Mouse (Mus musculus) liver, postnatal 0 days (tissue): ENCODE data around the gene Rsad1. TPM values are rescaled to one million over a fixed set of nuclear protein-coding genes. Genes with fewer than 3 reads are reported as not detected.
A peak's percentile ranks its signal among the peaks of the same experiment; 100 is the strongest.

Experiments
- ATAC-seq: fragments of 200-750 bp; cut with Nextera tagmentation; 2 replicates; pipeline ENCODE4 v1.8.0; 2017; ENCODE audit warnings: mild to moderate bottlenecking, moderate library complexity
- DNase-seq: peaks from one replicate; pipeline ENCODE4 v3.0.0-alpha.2; 2016
- H3K27ac ChIP-seq: fragments of 300-500 bp; sonication (generic); 2 replicates; pipeline ENCODE4 v1.5.1; 2014; ENCODE audit warnings: antibody characterized with exemption, moderate library complexity, mild to moderate bottlenecking, low read depth
- H3K27me3 ChIP-seq: fragments of 300-500 bp; sonication (generic); 2 replicates; pipeline ENCODE4 v1.6.1; 2014; ENCODE audit warnings: low read length, control low read depth, mixed read lengths; ENCODE audit not compliant: insufficient read depth
- H3K36me3 ChIP-seq: fragments of 300-500 bp; sonication (generic); replicated peaks from 2 replicates; pipeline ENCODE4 v1.6.1; 2014; ENCODE audit warnings: mild to moderate bottlenecking, control low read depth, low read length, moderate library complexity, mixed read lengths; ENCODE audit not compliant: insufficient read depth
- H3K4me1 ChIP-seq: fragments of 300-500 bp; sonication (generic); 2 replicates; pipeline ENCODE4 v1.6.1; 2014; ENCODE audit warnings: antibody characterized with exemption, mild to moderate bottlenecking, control low read depth; ENCODE audit not compliant: insufficient read depth
- H3K4me2 ChIP-seq: fragments of 300-500 bp; sonication (generic); 2 replicates; pipeline ENCODE4 v1.6.1; 2014; ENCODE audit warnings: low read depth, mild to moderate bottlenecking, low read length, moderate library complexity, mixed read lengths
- H3K4me3 ChIP-seq: fragments of 300-500 bp; sonication (generic); 2 replicates; pipeline ENCODE4 v1.5.1; 2014; ENCODE audit warnings: low read depth, low read length
- H3K9ac ChIP-seq: fragments of 300-500 bp; sonication (generic); replicated peaks from 2 replicates; pipeline ENCODE4 v1.6.1; 2014; ENCODE audit warnings: mild to moderate bottlenecking, moderate library complexity
- H3K9me3 ChIP-seq: fragments of 300-500 bp; sonication (generic); 2 replicates; pipeline ENCODE4 v1.6.1; 2016; ENCODE audit warnings: mild to moderate bottlenecking, control low read depth, low read length, mixed read lengths
- CTCF ChIP-seq: sonication (generic); IDR thresholded peaks from 2 replicates; pipeline ENCODE4 v1.5.1; 2016; ENCODE audit warnings: antibody characterized with exemption, low read depth
- EP300 ChIP-seq: IDR thresholded peaks from 2 replicates; pipeline ENCODE4 v1.6.1; 2016; ENCODE audit warnings: antibody characterized with exemption, low read depth, mild to moderate bottlenecking
- WGBS: fragments of 180-500 bp; shearing (Covaris S2); extraction: QIAGEN DNeasy Blood & Tissue Kit; methylation state at CpG from one replicate; pipeline ENCODE4 v1.1.7; 2014; ENCODE audit not compliant: insufficient replicate concordance; 5-methylcytosine and 5-hydroxymethylcytosine counted together
- polyA plus RNA-seq: library from polyadenylated mRNA; unstranded; fragments of >200 nt; fragmentation: Nextera tagmentation; extraction: Ambion mirVana; gene quantifications from 2 replicates; pipeline ENCODE4 v1.2.1, GENCODE M21; 2015

The Rsad1 gene
- polyA plus RNA-seq, 1 experiment from 2014 or later: 1.9 TPM

DNA sequence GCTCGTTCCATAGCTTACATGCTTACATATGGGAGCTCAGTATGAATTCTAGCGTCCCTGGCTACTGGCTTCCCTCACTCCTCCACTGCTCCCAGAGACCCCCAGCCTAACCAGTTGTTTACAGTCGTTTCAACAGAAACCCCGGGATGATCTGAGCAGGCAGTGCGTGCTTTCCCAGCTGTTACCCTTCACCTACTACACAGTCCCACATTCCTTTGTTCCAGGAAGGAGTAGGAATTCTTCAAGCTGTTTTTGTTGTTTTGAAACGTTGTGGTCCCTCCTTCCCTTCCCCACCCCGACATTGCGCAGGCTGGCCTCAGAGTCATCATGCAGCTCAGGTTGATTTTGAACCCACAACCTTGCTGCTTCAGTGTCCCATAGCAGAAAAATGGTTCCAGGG lies 48.7 kb downstream of the Rsad1 start:
- no peak overlapping the region; the same call in 1 of the 2 replicates for H3K4me2 ChIP-seq
- H3K36me3 ChIP-seq: no peaks in the 10 kb centered on the region
- ATAC-seq (peak; percentile 15; the same call in 1 of the 2 replicates), DNase-seq (no peak)
- no peak overlapping the region for H3K4me3 ChIP-seq
- H3K27me3 ChIP-seq: peaks cover 41% of the 10 kb centered on the region
- no peak overlapping the region for H3K9ac ChIP-seq
- TF ChIP-seq CTCF (no peak), EP300 (no peak)
- no peaks in the 10 kb centered on the region for H3K9me3 ChIP-seq
- no peak overlapping the region for H3K27ac ChIP-seq
- peaks cover 7% of the 10 kb centered on the region; the same call in 1 of the 2 replicates for H3K4me1 ChIP-seq
- WGBS: 39% methylated on average over 8 of the region's 8 CpGs

DNA sequence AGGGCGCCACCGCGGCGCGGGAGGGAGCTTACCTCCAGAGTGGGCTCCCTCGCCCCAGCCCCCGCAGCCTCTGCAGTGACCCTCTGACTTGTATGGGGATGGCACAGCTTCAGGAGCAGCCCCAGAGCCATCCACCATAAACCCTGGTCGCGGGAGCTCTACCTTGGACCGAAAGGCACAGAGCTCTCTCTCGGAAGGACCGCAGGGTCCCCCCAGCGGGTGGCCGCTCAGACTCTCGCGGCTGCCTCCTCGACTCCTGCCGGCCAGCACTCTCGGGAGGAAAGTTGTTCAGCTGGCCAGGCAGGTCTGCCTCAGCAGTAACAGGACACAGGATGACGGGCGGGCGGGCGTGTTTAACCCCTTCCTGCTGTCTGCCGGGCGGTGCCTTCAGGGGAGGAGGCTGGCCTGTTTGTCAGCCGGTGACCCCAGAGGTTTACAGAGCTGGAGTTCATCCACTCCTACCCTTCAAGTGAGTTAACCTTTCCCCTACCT lies 49.3 kb downstream of the Rsad1 start, which contains the start of gene Epn3:
TSS of gene Epn3 (minus strand) at position 314 of the 492 bp plus-strand sequence.
- Histone ChIP-seq H3K4me2 (peak within 1 kb of the TSS; percentile 54), H3K27ac (no peak within 1 kb of the TSS), H3K27me3 (peaks cover 39% of the 10 kb centered on the region), H3K9ac (no peak within 1 kb of the TSS), H3K36me3 (no peaks in the 10 kb centered on the region), H3K9me3 (no peaks in the 10 kb centered on the region), H3K4me3 (peak within 1 kb of the TSS; percentile 34), H3K4me1 (peaks cover 7% of the 10 kb centered on the region; the same call in 1 of the 2 replicates)
- DNase-seq (peak; percentile 31), ATAC-seq (peak; percentile 73)
- 2% methylated on average over 26 of the region's 26 CpGs for WGBS
- TF ChIP-seq CTCF: no peak
- no peak for TF ChIP-seq EP300

DNA sequence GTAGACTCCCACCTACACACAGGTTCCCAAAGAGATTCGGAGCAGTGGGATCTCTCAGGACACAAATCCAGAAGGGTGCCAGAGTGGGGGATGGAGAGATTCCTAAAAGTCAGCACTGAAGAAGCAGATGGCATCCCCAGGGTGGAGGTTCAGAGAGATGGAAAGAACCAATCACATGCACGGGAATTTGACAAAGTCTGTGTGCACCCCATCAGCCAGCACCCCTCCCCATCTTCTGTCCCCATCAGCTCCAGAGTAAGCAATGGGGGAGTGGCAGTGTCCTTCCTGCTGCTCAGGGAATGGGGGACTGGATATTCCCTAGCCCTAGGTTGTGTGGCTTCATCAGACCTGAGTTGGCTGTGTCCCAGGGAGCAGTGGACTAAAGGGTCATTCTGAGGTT lies 50.0 kb downstream of the Rsad1 start:
- H3K36me3 ChIP-seq: no peaks in the 10 kb centered on the region
- TF ChIP-seq EP300 (no peak), CTCF (no peak)
- H3K4me1 ChIP-seq: peaks cover 7% of the 10 kb centered on the region; the same call in 1 of the 2 replicates
- peaks cover 38% of the 10 kb centered on the region for H3K27me3 ChIP-seq
- H3K9me3 ChIP-seq: no peaks in the 10 kb centered on the region
- H3K4me3 ChIP-seq: peak overlapping the region; percentile 34; the same call in 1 of the 2 replicates
- no peak overlapping the region for H3K27ac ChIP-seq
- 6% methylated on average over 2 of the region's 2 CpGs for WGBS
- 0 out of 2 replicates have a peak, but pooled peaks have one; percentile 24 for ATAC-seq
- no peak for DNase-seq
- H3K9ac ChIP-seq: no peak overlapping the region
- H3K4me2 ChIP-seq: no peak overlapping the region

DNA sequence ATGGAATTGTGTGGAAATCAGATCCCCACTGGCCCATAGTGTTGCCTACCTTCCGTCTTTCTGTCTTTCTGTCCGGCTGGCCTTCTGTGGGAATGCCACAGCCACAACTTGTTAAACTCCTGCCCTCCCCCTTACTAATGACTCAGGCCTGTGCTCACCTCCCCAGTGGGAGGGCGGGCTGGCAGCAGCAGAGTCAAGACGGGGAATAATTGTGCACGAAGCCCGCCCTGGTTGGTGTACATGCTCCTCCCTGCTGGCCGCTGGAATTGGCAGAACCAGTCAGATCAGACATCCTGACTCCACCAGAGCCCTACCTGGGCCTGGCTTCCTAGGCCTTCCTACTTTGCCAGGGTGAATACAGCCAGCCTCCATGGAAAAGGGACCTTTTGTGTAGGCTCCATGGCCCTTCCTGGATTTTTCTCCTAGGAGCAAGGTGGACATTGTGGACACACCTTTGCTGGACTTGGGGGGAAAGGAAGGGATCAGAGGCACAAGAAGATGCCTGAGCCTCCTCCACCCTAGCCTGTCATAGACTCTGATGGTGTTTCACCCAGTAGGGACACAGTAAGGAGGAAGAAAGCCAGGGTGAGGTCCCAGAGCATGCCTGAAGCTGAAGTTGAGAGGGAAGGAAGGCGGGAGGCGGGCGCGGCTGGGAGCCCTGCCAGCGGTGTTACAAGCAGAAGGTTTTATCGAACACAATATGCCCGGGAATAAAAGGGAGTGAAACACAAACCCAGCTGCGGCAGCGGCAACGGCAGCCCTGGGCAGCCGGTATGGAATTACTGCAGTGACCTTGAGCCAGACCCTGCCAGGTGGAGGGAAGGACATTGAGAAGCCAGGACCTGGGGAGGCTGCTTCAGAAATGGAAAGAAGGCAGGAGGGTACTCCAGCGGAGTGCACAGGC lies 50.7 kb downstream of the Rsad1 start:
- no peak overlapping the region for H3K4me3 ChIP-seq
- DNase-seq (no peak), ATAC-seq (no peak)
- no peak overlapping the region for H3K9ac ChIP-seq
- H3K4me1 ChIP-seq: peaks cover 7% of the 10 kb centered on the region; the same call in 1 of the 2 replicates
- TF ChIP-seq CTCF (no peak), EP300 (no peak)
- 32% methylated on average over 19 of the region's 19 CpGs for WGBS
- no peaks in the 10 kb centered on the region for H3K9me3 ChIP-seq
- no peak overlapping the region for H3K4me2 ChIP-seq
- H3K27ac ChIP-seq: no peak overlapping the region
- H3K27me3 ChIP-seq: peaks cover 38% of the 10 kb centered on the region
- H3K36me3 ChIP-seq: no peaks in the 10 kb centered on the region

DNA sequence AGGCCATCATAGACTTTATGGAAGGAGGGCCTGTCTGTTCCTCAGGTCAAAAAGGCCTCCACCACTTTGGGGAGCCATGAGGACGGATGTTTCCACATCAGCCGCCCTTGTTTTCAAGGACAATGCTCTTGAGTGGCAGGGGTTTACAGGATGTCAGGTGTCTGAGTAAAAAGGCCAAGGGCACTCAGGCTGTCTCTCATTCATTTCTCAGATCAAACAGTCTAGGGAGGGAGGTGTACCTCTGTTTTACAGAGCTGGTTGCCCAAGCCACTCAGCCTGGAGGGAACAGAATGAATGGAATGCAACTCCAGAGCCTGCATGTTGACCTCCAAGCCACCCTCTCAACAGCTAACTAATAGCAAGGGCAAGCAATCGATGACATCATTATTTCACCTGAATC lies 53.6 kb downstream of the Rsad1 start:
- Histone ChIP-seq H3K9ac (no peak overlapping the region), H3K4me3 (no peak overlapping the region), H3K27me3 (peaks cover 41% of the 10 kb centered on the region), H3K4me2 (no peak overlapping the region), H3K4me1 (peaks cover 12% of the 10 kb centered on the region), H3K36me3 (no peaks in the 10 kb centered on the region), H3K27ac (no peak overlapping the region), H3K9me3 (no peaks in the 10 kb centered on the region)
- ATAC-seq (no peak), DNase-seq (no peak)
- TF ChIP-seq CTCF: no peak
- TF ChIP-seq EP300: no peak
- 58% methylated on average over 3 of the region's 3 CpGs for WGBS

DNA sequence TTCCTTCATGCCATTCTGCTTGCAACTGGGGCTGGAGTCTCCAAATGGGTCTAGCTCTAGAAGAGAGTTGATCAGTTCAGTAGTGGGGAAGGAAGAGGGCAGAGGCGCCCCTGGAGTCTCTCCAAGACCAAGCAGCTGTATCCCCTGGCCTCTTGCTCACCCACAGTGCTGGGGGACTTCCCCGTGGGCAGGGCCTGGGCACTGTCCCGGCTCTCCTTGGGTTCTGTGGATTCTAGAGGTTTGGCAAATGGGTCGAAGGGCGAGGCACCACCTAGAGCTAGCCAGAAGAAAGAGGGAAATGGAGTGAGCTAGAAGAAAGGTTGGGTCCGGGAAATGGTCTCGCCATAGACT lies 57.3 kb downstream of the Rsad1 start:
- no peak overlapping the region for H3K4me2 ChIP-seq
- H3K4me3 ChIP-seq: peak overlapping the region; percentile 47; the same call in 1 of the 2 replicates
- TF ChIP-seq EP300 (no peak), CTCF (no peak)
- H3K36me3 ChIP-seq: no peaks in the 10 kb centered on the region
- 41% methylated on average over 7 of the region's 7 CpGs for WGBS
- H3K27ac ChIP-seq: no peak overlapping the region
- peaks cover 31% of the 10 kb centered on the region for H3K27me3 ChIP-seq
- ATAC-seq: no peak
- peaks cover 5% of the 10 kb centered on the region; the same call in 1 of the 2 replicates for H3K4me1 ChIP-seq
- H3K9me3 ChIP-seq: no peaks in the 10 kb centered on the region
- DNase-seq: no peak
- H3K9ac ChIP-seq: no peak overlapping the region
